Mouse (Mus musculus) embryonic facial prominence, embryonic 12.5 days (tissue): Measurements from ENCODE around the gene Ubxn2a. TPM values are rescaled to one million over a fixed set of nuclear protein-coding genes. Genes with fewer than 3 reads are reported as not detected.
A peak's percentile ranks its signal among the peaks of the same experiment; 100 is the strongest.

Experiments
- ATAC-seq: fragments of 200-750 bp; cut with Nextera tagmentation; 2 replicates; pipeline ENCODE4 v1.8.0; 2017; ENCODE audit not compliant: insufficient number of reproducible peaks, insufficient read depth, low FRiP score, low TSS enrichment
- H3K27ac ChIP-seq: fragments of 300-500 bp; sonication (generic); 2 replicates; pipeline ENCODE4 v1.5.1; 2016; ENCODE audit warnings: mild to moderate bottlenecking
- H3K27me3 ChIP-seq: fragments of 300-500 bp; sonication (generic); 2 replicates; pipeline ENCODE4 v1.6.1; 2016; ENCODE audit warnings: mild to moderate bottlenecking, moderate library complexity
- H3K36me3 ChIP-seq: fragments of 300-500 bp; sonication (generic); 2 replicates; pipeline ENCODE4 v1.6.1; 2016; ENCODE audit warnings: mild to moderate bottlenecking
- H3K4me1 ChIP-seq: fragments of 300-500 bp; sonication (generic); 2 replicates; pipeline ENCODE4 v1.6.1; 2016
- H3K4me2 ChIP-seq: fragments of 300-500 bp; sonication (generic); replicated peaks from 2 replicates; pipeline ENCODE4 v1.6.1; 2016; ENCODE audit warnings: mild to moderate bottlenecking, moderate library complexity
- H3K4me3 ChIP-seq: fragments of 300-500 bp; sonication (generic); 2 replicates; pipeline ENCODE4 v1.5.1; 2016; ENCODE audit warnings: mild to moderate bottlenecking
- H3K9ac ChIP-seq: fragments of 300-500 bp; sonication (generic); 2 replicates; pipeline ENCODE4 v1.6.1; 2016; ENCODE audit warnings: mild to moderate bottlenecking, moderate library complexity
- H3K9me3 ChIP-seq: fragments of 300-500 bp; sonication (generic); 2 replicates; pipeline ENCODE4 v1.6.1; 2016; ENCODE audit warnings: mild to moderate bottlenecking, moderate library complexity
- WGBS: fragments of 180-500 bp; shearing (Covaris S2); methylation state at CpG from one replicate; pipeline ENCODE4 v1.1.7; 2016; 5-methylcytosine and 5-hydroxymethylcytosine counted together
- polyA plus RNA-seq: library from polyadenylated mRNA; unstranded; fragments of >200 nt; fragmentation: Nextera tagmentation; extraction: Ambion mirVana; gene quantifications from 2 replicates; pipeline ENCODE4 v1.2.1, GENCODE M21; 2016

Gene Ubxn2a
- polyA plus RNA-seq, 1 experiment from 2014 or later = 28.1 TPM

- Histone ChIP-seq H3K9ac (no peak overlapping the region), H3K4me2 (no peak overlapping the region), H3K27ac (no peak overlapping the region), H3K36me3 (peaks cover 8% of the 10 kb centered on the region; the same call in 1 of the 2 replicates), H3K4me3 (no peak overlapping the region), H3K4me1 (no peaks in the 10 kb centered on the region), H3K9me3 (no peaks in the 10 kb centered on the region), H3K27me3 (no peaks in the 10 kb centered on the region)
- 87% methylated on average over 8 of the region's 8 CpGs for WGBS
- no peak for ATAC-seq
Measured at GRCm38 (mm10) chr12:4875623-4876022, 31.9 kb downstream of the Ubxn2a start.

GRCm38 (mm10) chr12:4874161-4874927, 33.2 kb downstream of the Ubxn2a start, which contains the start of gene Mfsd2b:
Gene Mfsd2b (minus strand): TSS chr12:4874359.
- Histone ChIP-seq H3K9ac (peak within 1 kb of the TSS; percentile 12; the same call in 1 of the 2 replicates), H3K4me2 (peak within 1 kb of the TSS; percentile 58), H3K36me3 (peaks cover 4% of the 10 kb centered on the region; the same call in 1 of the 2 replicates), H3K4me3 (peak within 1 kb of the TSS; percentile 25), H3K27me3 (no peaks in the 10 kb centered on the region), H3K27ac (no peak within 1 kb of the TSS), H3K4me1 (no peaks in the 10 kb centered on the region), H3K9me3 (no peaks in the 10 kb centered on the region)
- 7% methylated on average over 24 of the region's 24 CpGs for WGBS
- peak; percentile 72 for ATAC-seq

DNA sequence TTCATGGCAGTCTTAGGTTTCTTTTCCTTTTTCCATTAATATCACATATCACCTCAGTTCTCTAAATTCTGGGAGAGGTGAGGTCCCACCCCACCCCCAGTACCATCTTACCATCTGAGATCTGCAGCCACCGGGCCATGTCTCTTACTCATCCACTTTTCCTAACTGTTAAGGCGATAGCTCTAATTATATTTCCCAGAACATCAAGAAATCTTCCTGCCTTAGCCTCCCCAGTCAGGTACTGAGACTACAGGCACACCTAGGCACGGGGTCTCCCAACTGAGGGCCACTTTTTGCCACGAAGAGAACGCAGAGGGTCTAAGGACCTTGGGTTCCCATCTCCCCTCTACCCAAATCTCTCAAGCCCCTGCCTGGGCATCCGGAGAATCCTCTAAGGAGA, 34.0 kb downstream of the Ubxn2a start:
- Histone ChIP-seq H3K4me1 (no peaks in the 10 kb centered on the region), H3K9ac (no peak overlapping the region; the same call in 1 of the 2 replicates), H3K4me3 (peak overlapping the region; percentile 25; the same call in 1 of the 2 replicates), H3K27ac (no peak overlapping the region), H3K36me3 (no peaks in the 10 kb centered on the region), H3K4me2 (peak overlapping the region; percentile 58), H3K27me3 (no peaks in the 10 kb centered on the region), H3K9me3 (no peaks in the 10 kb centered on the region)
- no peak for ATAC-seq
- WGBS = 80% methylated on average over 6 of the region's 6 CpGs

DNA sequence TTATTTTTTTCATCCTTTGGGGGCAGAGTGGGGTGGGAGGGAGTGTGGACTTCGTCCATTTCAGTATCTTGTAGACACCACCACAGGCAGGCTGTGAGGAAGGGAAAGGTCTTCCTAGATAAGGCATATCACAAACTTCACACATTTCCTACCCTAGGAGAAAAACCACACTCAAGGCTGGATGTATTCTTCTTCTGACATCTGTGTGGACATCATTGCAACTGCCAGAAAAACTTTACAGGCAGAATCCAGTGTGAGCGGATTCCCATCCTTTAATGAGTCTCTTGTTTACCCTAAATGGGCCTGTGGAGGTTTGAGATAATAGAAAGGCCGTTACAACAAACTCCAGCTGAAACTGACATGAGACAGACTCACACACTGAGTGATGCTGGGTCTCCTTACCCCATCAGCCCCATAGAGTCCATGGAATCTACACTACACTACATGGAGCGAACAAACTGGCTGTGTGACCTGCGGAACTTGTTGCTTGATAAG, 34.5 kb downstream of the Ubxn2a start:
- H3K36me3 ChIP-seq = no peaks in the 10 kb centered on the region
- H3K4me2 ChIP-seq = no peak overlapping the region
- no peak for ATAC-seq
- H3K4me1 ChIP-seq = no peaks in the 10 kb centered on the region
- no peak overlapping the region for H3K4me3 ChIP-seq
- H3K27me3 ChIP-seq = no peaks in the 10 kb centered on the region
- no peak overlapping the region for H3K9ac ChIP-seq
- WGBS = 81% methylated on average over 5 of the region's 5 CpGs
- H3K27ac ChIP-seq = no peak overlapping the region
- no peaks in the 10 kb centered on the region for H3K9me3 ChIP-seq

- Histone ChIP-seq H3K4me1 (no peaks in the 10 kb centered on the region), H3K36me3 (no peaks in the 10 kb centered on the region), H3K4me3 (no peak overlapping the region), H3K4me2 (no peak overlapping the region), H3K27me3 (no peaks in the 10 kb centered on the region), H3K9me3 (no peaks in the 10 kb centered on the region), H3K9ac (no peak overlapping the region), H3K27ac (no peak overlapping the region)
- 69% methylated on average over 4 of the region's 4 CpGs for WGBS
- ATAC-seq = no peak
Measured at GRCm38 (mm10) chr12:4872273-4872672, 35.2 kb downstream of the Ubxn2a start.

DNA sequence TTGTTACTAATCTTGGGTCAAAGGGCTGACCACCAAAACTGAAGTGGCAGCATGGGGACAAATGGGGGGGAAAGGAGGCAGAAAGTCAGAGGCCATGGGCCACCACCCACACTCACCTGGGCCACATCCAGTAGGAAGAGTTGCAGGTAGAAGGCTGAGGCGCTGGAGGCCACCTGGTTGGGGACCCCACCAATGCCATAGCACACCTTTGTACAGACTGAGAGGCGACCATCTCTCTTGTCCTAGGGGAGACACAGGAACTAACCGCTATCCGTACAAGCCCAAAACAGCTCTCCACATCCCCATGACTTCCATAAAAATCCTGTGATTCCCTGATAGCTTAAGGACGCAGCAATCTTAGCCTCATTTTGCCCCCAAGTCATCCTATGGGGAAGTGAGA, 36.2 kb downstream of the Ubxn2a start:
- Histone ChIP-seq H3K9ac (no peak overlapping the region), H3K9me3 (no peaks in the 10 kb centered on the region), H3K36me3 (no peaks in the 10 kb centered on the region), H3K4me1 (no peaks in the 10 kb centered on the region), H3K27me3 (no peaks in the 10 kb centered on the region), H3K4me3 (no peak overlapping the region), H3K27ac (no peak overlapping the region), H3K4me2 (no peak overlapping the region)
- WGBS = 91% methylated on average over 5 of the region's 5 CpGs
- no peak for ATAC-seq

DNA sequence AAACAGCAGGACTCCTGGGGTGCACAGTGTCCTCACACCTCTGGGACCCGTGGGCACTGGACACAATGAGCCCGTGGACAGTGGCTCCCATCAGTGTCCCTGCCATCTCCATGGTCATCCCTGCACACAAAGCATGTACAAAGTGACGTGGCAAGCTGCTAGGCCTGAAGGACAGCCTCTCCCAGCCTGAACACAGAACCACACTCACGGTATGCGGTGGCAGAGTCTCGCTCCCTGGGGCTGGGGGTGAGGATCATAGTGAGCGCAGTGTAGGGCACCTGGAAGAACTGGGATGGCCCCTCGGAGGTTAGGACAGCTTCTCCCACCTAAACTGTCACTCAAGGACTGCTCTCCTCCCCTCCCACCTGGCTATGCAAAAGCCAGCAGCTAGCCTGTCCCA, 38.6 kb downstream of the Ubxn2a start:
- Histone ChIP-seq H3K4me3 (no peak overlapping the region), H3K36me3 (no peaks in the 10 kb centered on the region), H3K9ac (no peak overlapping the region), H3K27me3 (no peaks in the 10 kb centered on the region), H3K27ac (no peak overlapping the region), H3K9me3 (no peaks in the 10 kb centered on the region), H3K4me2 (no peak overlapping the region), H3K4me1 (peaks cover 7% of the 10 kb centered on the region)
- WGBS = 77% methylated on average over 8 of the region's 8 CpGs
- ATAC-seq = no peak

DNA sequence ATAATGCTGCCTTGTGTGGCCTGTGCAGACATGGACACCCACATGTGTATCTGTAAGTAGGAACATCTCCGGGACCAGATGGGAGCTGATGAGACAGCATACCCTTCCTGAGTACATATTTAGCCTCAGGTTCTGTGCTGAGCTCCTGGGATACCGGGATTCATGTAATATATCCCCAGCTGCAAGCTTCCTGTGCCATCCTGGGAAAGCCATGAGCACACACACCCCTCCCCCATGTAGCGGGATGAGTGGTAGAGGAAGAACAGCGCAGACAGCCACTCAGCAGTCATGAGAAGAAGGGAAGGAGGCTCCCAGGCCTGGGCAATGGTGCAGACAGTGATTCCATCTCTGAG, 43.2 kb downstream of the Ubxn2a start:
- Histone ChIP-seq H3K4me3 (no peak overlapping the region), H3K36me3 (no peaks in the 10 kb centered on the region), H3K9ac (no peak overlapping the region), H3K4me1 (peaks cover 17% of the 10 kb centered on the region), H3K9me3 (no peaks in the 10 kb centered on the region), H3K27me3 (no peaks in the 10 kb centered on the region), H3K4me2 (no peak overlapping the region), H3K27ac (peak overlapping the region; percentile 61)
- 63% methylated on average over 4 of the region's 4 CpGs for WGBS
- ATAC-seq = no peak

- WGBS = 58% methylated on average over 4 of the region's 4 CpGs
- Histone ChIP-seq H3K4me3 (no peak overlapping the region), H3K27me3 (no peaks in the 10 kb centered on the region), H3K9me3 (no peaks in the 10 kb centered on the region), H3K9ac (no peak overlapping the region), H3K36me3 (no peaks in the 10 kb centered on the region), H3K4me1 (peaks cover 17% of the 10 kb centered on the region), H3K27ac (peak overlapping the region; percentile 61), H3K4me2 (no peak overlapping the region)
- ATAC-seq = peak; percentile 44; the same call in 1 of the 2 replicates
Measured at GRCm38 (mm10) chr12:4863654-4864337, 43.7 kb downstream of the Ubxn2a start.

DNA sequence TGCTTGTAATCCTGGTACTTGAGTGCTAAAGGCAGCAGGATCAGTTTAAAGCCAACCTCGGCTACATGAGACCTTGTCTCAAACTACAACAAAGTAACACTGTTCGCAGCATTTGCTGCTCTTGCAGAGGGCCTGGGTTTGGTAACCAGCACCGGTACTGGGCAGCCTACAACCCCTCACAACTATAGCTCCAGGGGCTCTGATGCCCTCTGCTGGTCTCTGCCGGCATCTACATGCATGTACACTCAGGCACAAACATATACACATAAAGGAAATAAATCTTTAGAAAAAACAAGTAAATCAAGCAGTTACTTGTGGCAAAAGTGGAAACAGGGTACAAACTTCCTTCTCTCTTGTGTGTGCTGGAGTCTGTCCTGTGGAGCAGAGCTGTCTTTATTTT, 44.8 kb downstream of the Ubxn2a start:
- 88% methylated on average over 4 of the region's 4 CpGs for WGBS
- no peak for ATAC-seq
- no peaks in the 10 kb centered on the region for H3K9me3 ChIP-seq
- H3K4me3 ChIP-seq = no peak overlapping the region
- H3K4me1 ChIP-seq = peaks cover 17% of the 10 kb centered on the region
- 0 out of 2 replicates have a peak overlapping the region, but pooled peaks have one; percentile 61 for H3K27ac ChIP-seq
- no peak overlapping the region for H3K9ac ChIP-seq
- no peak overlapping the region for H3K4me2 ChIP-seq
- 0 out of 2 replicates have a peak, but pooled peaks cover 5% of the 10 kb centered on the region for H3K36me3 ChIP-seq
- H3K27me3 ChIP-seq = no peaks in the 10 kb centered on the region

DNA sequence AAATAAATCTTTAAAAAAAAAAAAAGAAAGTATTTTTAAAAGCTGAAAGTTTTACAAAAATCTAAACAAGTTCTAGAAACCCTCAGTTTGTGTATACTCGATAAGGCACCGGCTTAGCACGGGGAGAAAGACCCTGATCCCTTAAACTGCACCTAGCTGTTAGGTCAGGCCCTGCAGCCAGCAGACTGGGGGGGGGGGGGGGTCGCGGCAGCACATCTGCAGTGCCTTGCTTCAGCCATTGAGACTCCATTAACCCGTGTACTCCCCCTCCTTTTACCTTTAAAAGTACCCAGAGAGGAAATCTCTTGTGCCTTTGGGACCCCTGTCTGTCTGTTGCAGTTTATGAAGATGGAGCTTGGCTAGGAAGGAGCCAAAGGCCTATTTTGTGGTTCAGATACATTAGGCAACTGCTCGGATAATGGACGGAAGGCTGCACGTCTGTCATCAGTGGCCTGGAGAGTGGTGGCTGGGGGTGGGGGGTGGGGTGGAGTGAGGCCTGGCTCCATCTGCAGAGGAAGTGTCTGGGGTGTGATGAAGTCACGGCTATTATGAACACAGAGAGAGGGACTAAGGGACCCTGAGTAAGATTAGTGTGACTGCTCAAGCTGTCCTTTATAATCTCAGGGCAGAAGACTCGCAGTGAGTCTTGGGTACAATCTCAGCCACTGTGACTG, 48.1 kb downstream of the Ubxn2a start:
- ATAC-seq = no peak

More for the DNA sequence above, 48.1 kb downstream of the Ubxn2a start:
- WGBS = 39% methylated on average over 11 of the region's 11 CpGs
- no peaks in the 10 kb centered on the region for H3K9me3 ChIP-seq
- H3K9ac ChIP-seq = no peak overlapping the region
- H3K4me1 ChIP-seq = peaks cover 15% of the 10 kb centered on the region
- H3K4me2 ChIP-seq = no peak overlapping the region
- no peak overlapping the region for H3K4me3 ChIP-seq
- peak overlapping the region; percentile 13; the same call in 1 of the 2 replicates for H3K27ac ChIP-seq
- no peaks in the 10 kb centered on the region for H3K27me3 ChIP-seq
- H3K36me3 ChIP-seq = peaks cover 11% of the 10 kb centered on the region; the same call in 1 of the 2 replicates
